Mouse (Mus musculus): Measurements from ENCODE around the gene Gm8914. TPM values are rescaled to one million over a fixed set of nuclear protein-coding genes. Genes with fewer than 3 reads are reported as not detected.

Gm8914 gene
- not detected in 2 replicates for polyA plus RNA-seq (2012; rRNA removed)

GRCm38 (mm10) chrX:91479826-91480225 lies at the start of gene Gm8914:
Gene Gm8914, plus strand, starts transcription at chrX:91480126.

Other genes starting within 250 kb of the Gm8914 start
- gene Mageb2, start 148.4 kb upstream of the Gm8914 start, polyA plus RNA-seq (2012; rRNA removed): not detected in 2 replicates
- not detected in 2 replicates for gene Gm5072, start 87.6 kb upstream of the Gm8914 start, polyA plus RNA-seq (2012; rRNA removed)
- not detected in 2 replicates for gene 1700084M14Rik, start 95.8 kb downstream of the Gm8914 start, polyA plus RNA-seq (2012; rRNA removed)
- not detected in 2 replicates for gene Gm14781, start 152.1 kb downstream of the Gm8914 start, polyA plus RNA-seq (2012; rRNA removed)

Data from ovary, adult 2 months (tissue).